Mouse (Mus musculus) telencephalon, adult 2 months (tissue): ENCODE results near the gene Zfp865.
A peak's percentile ranks its signal among the peaks of the same experiment; 100 is the strongest.
"Not testable (repeated sequence)": the region's sequence is repeated elsewhere in the genome, so short reads cannot be mapped to it uniquely, and the experiment has no call there.

Experiments
- DNase-seq: peaks from one replicate; pipeline ENCODE4 v3.0.0-alpha.2; 2011; ENCODE audit warnings: low read depth, low spot score

Zfp865 gene

GRCm38 (mm10) chr7:5020000-5020681 lies at the start of gene Zfp865, which contains the start of gene Ccdc106:
TSS of gene Zfp865 (plus strand) at chr7:5020376.
TSS of gene Ccdc106 (plus strand) at chr7:5020553.
- peak; percentile 99 for DNase-seq

- DNase-seq = no peak
Measured at GRCm38 (mm10) chr7:4971068-4971467, 49.1 kb upstream of the Zfp865 start, which contains the start of gene Sbk3. TSS of gene Sbk3 (minus strand) at chr7:4971168.

- no peak for DNase-seq
Measured at GRCm38 (mm10) chr7:4971710-4972109, 48.5 kb upstream of the Zfp865 start.

GRCm38 (mm10) chr7:4972321-4973047 lies 47.7 kb upstream of the Zfp865 start:
- no peak for DNase-seq

- DNase-seq = no peak
Measured at GRCm38 (mm10) chr7:4975455-4975854, 44.7 kb upstream of the Zfp865 start.

- no peak for DNase-seq
Measured at GRCm38 (mm10) chr7:4976832-4977231, 43.3 kb upstream of the Zfp865 start.

GRCm38 (mm10) chr7:4988250-4988649 lies 31.9 kb upstream of the Zfp865 start:
- no peak for DNase-seq

GRCm38 (mm10) chr7:4993347-4993998 lies 26.7 kb upstream of the Zfp865 start:
- DNase-seq = no peak

- DNase-seq = no peak
Measured at GRCm38 (mm10) chr7:4993999-4994788, 26.0 kb upstream of the Zfp865 start.

- DNase-seq = no peak
Measured at GRCm38 (mm10) chr7:4995268-4996002, 24.7 kb upstream of the Zfp865 start.

GRCm38 (mm10) chr7:4996003-4996895 lies 23.9 kb upstream of the Zfp865 start, which contains the start of gene Zfp579:
TSS of gene Zfp579 (minus strand) at chr7:4996158.
- DNase-seq = peak; percentile 90

- DNase-seq = no peak
Measured at GRCm38 (mm10) chr7:4996934-4997333, 23.2 kb upstream of the Zfp865 start.

GRCm38 (mm10) chr7:4999876-5000275 lies 20.3 kb upstream of the Zfp865 start:
- no peak for DNase-seq

- not testable (repeated sequence) for DNase-seq
Measured at GRCm38 (mm10) chr7:5002876-5003275, 17.3 kb upstream of the Zfp865 start.

- no peak for DNase-seq
Measured at GRCm38 (mm10) chr7:5008229-5008628, 11.9 kb upstream of the Zfp865 start.

- DNase-seq = no peak
Measured at GRCm38 (mm10) chr7:5012681-5013513, 7.3 kb upstream of the Zfp865 start.

GRCm38 (mm10) chr7:5014251-5015117 lies 5.7 kb upstream of the Zfp865 start, which contains the start of the genes Zfp524 and Fiz1:
TSS of gene Zfp524 (plus strand) at chr7:5014415.
TSS of gene Fiz1 (minus strand) at chr7:5014697.
- peak; percentile 98 for DNase-seq
